Mouse (Mus musculus): Measurements from ENCODE around the gene Ube2i. TPM values are rescaled to one million over a fixed set of nuclear protein-coding genes. Genes with fewer than 3 reads are reported as not detected.

Ube2i gene
- polyA plus RNA-seq, 1 experiment from 2014 or later = 501 TPM

GRCm38 (mm10) chr17:25294111-25294510 lies 19.7 kb upstream of the Ube2i start:
- H3K4me3 ChIP-seq (replicated peaks; ENCODE audit: low read depth, low read length) = no peak overlapping the region
- no peak overlapping the region for H3K9ac ChIP-seq (ENCODE audit: low read depth, low read length)
- no peaks in the 10 kb centered on the region for H3K4me1 ChIP-seq (replicated peaks; ENCODE audit: insufficient read depth, low read length)
- no peak overlapping the region for H3K4me2 ChIP-seq (ENCODE audit: low read length)
- DNase-seq (ENCODE audit: low spot score) (no peak), ATAC-seq (replicated peaks; ENCODE audit: low FRiP score, low read depth) (no peak)
- H3K9me3 ChIP-seq (replicated peaks; ENCODE audit: low read length) = no peaks in the 10 kb centered on the region
- H3K27ac ChIP-seq = no peak overlapping the region
- H3K27me3 ChIP-seq (ENCODE audit: insufficient read depth, low read length) = no peaks in the 10 kb centered on the region
- H3K36me3 ChIP-seq (ENCODE audit: insufficient read depth, low read length) = no peaks in the 10 kb centered on the region
- TF ChIP-seq CTCF (IDR thresholded peaks at IDR 0.05; ENCODE audit: low read depth) = no peak
- WGBS = 69% methylated on average over 1 of the region's 1 CpGs

GRCm38 (mm10) chr17:25293495-25293894 lies 19.1 kb upstream of the Ube2i start:
- Histone ChIP-seq H3K4me2 (ENCODE audit: low read length) (no peak overlapping the region), H3K9ac (ENCODE audit: low read depth, low read length) (no peak overlapping the region), H3K9me3 (replicated peaks; ENCODE audit: low read length) (no peaks in the 10 kb centered on the region), H3K27me3 (ENCODE audit: insufficient read depth, low read length) (no peaks in the 10 kb centered on the region), H3K4me1 (replicated peaks; ENCODE audit: insufficient read depth, low read length) (no peaks in the 10 kb centered on the region), H3K36me3 (ENCODE audit: insufficient read depth, low read length) (no peaks in the 10 kb centered on the region), H3K4me3 (replicated peaks; ENCODE audit: low read depth, low read length) (no peak overlapping the region), H3K27ac (no peak overlapping the region)
- DNase-seq (ENCODE audit: low spot score) (no peak), ATAC-seq (replicated peaks; ENCODE audit: low FRiP score, low read depth) (no peak)
- no peak for TF ChIP-seq CTCF (IDR thresholded peaks at IDR 0.05; ENCODE audit: low read depth)
- WGBS = 74% methylated on average over 5 of the region's 5 CpGs

GRCm38 (mm10) chr17:25290411-25290810 lies 16.0 kb upstream of the Ube2i start:
- Histone ChIP-seq H3K27me3 (ENCODE audit: insufficient read depth, low read length) (no peaks in the 10 kb centered on the region), H3K36me3 (ENCODE audit: insufficient read depth, low read length) (no peaks in the 10 kb centered on the region), H3K27ac (no peak overlapping the region), H3K9ac (ENCODE audit: low read depth, low read length) (no peak overlapping the region), H3K4me3 (replicated peaks; ENCODE audit: low read depth, low read length) (no peak overlapping the region), H3K9me3 (replicated peaks; ENCODE audit: low read length) (no peaks in the 10 kb centered on the region), H3K4me1 (replicated peaks; ENCODE audit: insufficient read depth, low read length) (no peaks in the 10 kb centered on the region), H3K4me2 (ENCODE audit: low read length) (no peak overlapping the region)
- DNase-seq (ENCODE audit: low spot score) (no peak), ATAC-seq (replicated peaks; ENCODE audit: low FRiP score, low read depth) (no peak)
- WGBS = 32% methylated on average over 4 of the region's 4 CpGs
- peak; percentile 37; the same call in 1 of the 2 replicates for TF ChIP-seq CTCF (IDR thresholded peaks at IDR 0.05; ENCODE audit: low read depth)

GRCm38 (mm10) chr17:25288842-25289241 lies 14.4 kb upstream of the Ube2i start:
- peak; percentile 77 for TF ChIP-seq CTCF (IDR thresholded peaks at IDR 0.05; ENCODE audit: low read depth)
- Histone ChIP-seq H3K4me1 (replicated peaks; ENCODE audit: insufficient read depth, low read length) (no peaks in the 10 kb centered on the region), H3K27me3 (ENCODE audit: insufficient read depth, low read length) (no peaks in the 10 kb centered on the region), H3K4me3 (replicated peaks; ENCODE audit: low read depth, low read length) (no peak overlapping the region), H3K9ac (ENCODE audit: low read depth, low read length) (no peak overlapping the region), H3K36me3 (ENCODE audit: insufficient read depth, low read length) (no peaks in the 10 kb centered on the region), H3K9me3 (replicated peaks; ENCODE audit: low read length) (no peaks in the 10 kb centered on the region), H3K27ac (no peak overlapping the region), H3K4me2 (ENCODE audit: low read length) (no peak overlapping the region)
- ATAC-seq (replicated peaks; ENCODE audit: low FRiP score, low read depth) = no peak
- peak; percentile 66 for DNase-seq (ENCODE audit: low spot score)
- WGBS = 17% methylated on average over 4 of the region's 4 CpGs

- no peaks in the 10 kb centered on the region for H3K4me1 ChIP-seq (replicated peaks; ENCODE audit: insufficient read depth, low read length)
- H3K9me3 ChIP-seq (replicated peaks; ENCODE audit: low read length) = no peaks in the 10 kb centered on the region
- H3K4me3 ChIP-seq (replicated peaks; ENCODE audit: low read depth, low read length) = no peak overlapping the region
- H3K4me2 ChIP-seq (ENCODE audit: low read length) = no peak overlapping the region
- H3K36me3 ChIP-seq (ENCODE audit: insufficient read depth, low read length) = no peaks in the 10 kb centered on the region
- peak; percentile 73 for DNase-seq (ENCODE audit: low spot score)
- WGBS = 19% methylated on average over 3 of the region's 3 CpGs
- no peak overlapping the region for H3K9ac ChIP-seq (ENCODE audit: low read depth, low read length)
- peak; percentile 97 for TF ChIP-seq CTCF (IDR thresholded peaks at IDR 0.05; ENCODE audit: low read depth)
- no peak for ATAC-seq (replicated peaks; ENCODE audit: low FRiP score, low read depth)
- no peaks in the 10 kb centered on the region for H3K27me3 ChIP-seq (ENCODE audit: insufficient read depth, low read length)
- no peak overlapping the region for H3K27ac ChIP-seq
Observed at GRCm38 (mm10) chr17:25285033-25285432, 10.6 kb upstream of the Ube2i start.

GRCm38 (mm10) chr17:25282133-25282532 lies 7.7 kb upstream of the Ube2i start:
- ATAC-seq (replicated peaks; ENCODE audit: low FRiP score, low read depth) (no peak), DNase-seq (ENCODE audit: low spot score) (peak; percentile 51)
- H3K27me3 ChIP-seq (ENCODE audit: insufficient read depth, low read length) = no peaks in the 10 kb centered on the region
- TF ChIP-seq CTCF (IDR thresholded peaks at IDR 0.05; ENCODE audit: low read depth) = no peak
- 33% methylated on average over 11 of the region's 11 CpGs for WGBS
- no peaks in the 10 kb centered on the region for H3K4me1 ChIP-seq (replicated peaks; ENCODE audit: insufficient read depth, low read length)
- no peak overlapping the region for H3K27ac ChIP-seq
- H3K9ac ChIP-seq (ENCODE audit: low read depth, low read length) = no peak overlapping the region
- no peaks in the 10 kb centered on the region for H3K9me3 ChIP-seq (replicated peaks; ENCODE audit: low read length)
- no peak overlapping the region for H3K4me3 ChIP-seq (replicated peaks; ENCODE audit: low read depth, low read length)
- H3K36me3 ChIP-seq (ENCODE audit: insufficient read depth, low read length) = no peaks in the 10 kb centered on the region
- no peak overlapping the region for H3K4me2 ChIP-seq (ENCODE audit: low read length)

- ATAC-seq (replicated peaks; ENCODE audit: low FRiP score, low read depth) = no peak
Observed at GRCm38 (mm10) chr17:25275833-25276232, 1.4 kb upstream of the Ube2i start.

More at GRCm38 (mm10) chr17:25275833-25276232, 1.4 kb upstream of the Ube2i start:
- H3K4me2 ChIP-seq (ENCODE audit: low read length) = no peak overlapping the region
- peaks cover 12% of the 10 kb centered on the region; the same call in 1 of the 2 replicates for H3K4me1 ChIP-seq (replicated peaks; ENCODE audit: insufficient read depth, low read length)
- WGBS = 94% methylated on average over 3 of the region's 3 CpGs
- no peaks in the 10 kb centered on the region for H3K27me3 ChIP-seq (ENCODE audit: insufficient read depth, low read length)
- no peak for DNase-seq (ENCODE audit: low spot score)
- H3K36me3 ChIP-seq (ENCODE audit: insufficient read depth, low read length) = no peaks in the 10 kb centered on the region
- H3K9me3 ChIP-seq (replicated peaks; ENCODE audit: low read length) = no peaks in the 10 kb centered on the region
- no peak overlapping the region for H3K9ac ChIP-seq (ENCODE audit: low read depth, low read length)
- H3K4me3 ChIP-seq (replicated peaks; ENCODE audit: low read depth, low read length) = no peak overlapping the region
- no peak overlapping the region for H3K27ac ChIP-seq
- TF ChIP-seq CTCF (IDR thresholded peaks at IDR 0.05; ENCODE audit: low read depth) = no peak
